Mouse (Mus musculus) embryonic facial prominence, embryonic 13.5 days (tissue): ENCODE results near the gene Tff3. TPM values are rescaled to one million over a fixed set of nuclear protein-coding genes. Genes with fewer than 3 reads are reported as not detected.

ENCODE experiments used
- ATAC-seq: fragments of 200-750 bp; cut with Nextera tagmentation; 2 replicates; pipeline ENCODE4 v1.8.0; 2017; ENCODE audit warnings: low read depth; ENCODE audit not compliant: insufficient number of reproducible peaks, insufficient read depth, low FRiP score, low TSS enrichment
- H3K27ac ChIP-seq: fragments of 300-500 bp; sonication (generic); 2 replicates; pipeline ENCODE4 v1.5.1; 2015; ENCODE audit warnings: moderate library complexity, mild to moderate bottlenecking, inconsistent platforms
- H3K27me3 ChIP-seq: fragments of 300-500 bp; sonication (generic); 2 replicates; pipeline ENCODE4 v1.6.1; 2015; ENCODE audit warnings: mild to moderate bottlenecking, inconsistent platforms
- H3K36me3 ChIP-seq: fragments of 300-500 bp; sonication (generic); 2 replicates; pipeline ENCODE4 v1.6.1; 2015; ENCODE audit warnings: mild to moderate bottlenecking, inconsistent platforms
- H3K4me1 ChIP-seq: fragments of 300-500 bp; sonication (generic); 2 replicates; pipeline ENCODE4 v1.6.1; 2015; ENCODE audit warnings: inconsistent platforms
- H3K4me2 ChIP-seq: fragments of 300-500 bp; sonication (generic); 2 replicates; pipeline ENCODE4 v1.6.1; 2015; ENCODE audit warnings: moderate library complexity, mild to moderate bottlenecking, inconsistent platforms
- H3K4me3 ChIP-seq: fragments of 300-500 bp; sonication (generic); 2 replicates; pipeline ENCODE4 v1.5.1; 2015; ENCODE audit warnings: mild to moderate bottlenecking, inconsistent platforms
- H3K9ac ChIP-seq: fragments of 300-500 bp; sonication (generic); 2 replicates; pipeline ENCODE4 v1.6.1; 2015; ENCODE audit warnings: mild to moderate bottlenecking, inconsistent platforms
- H3K9me3 ChIP-seq: fragments of 300-500 bp; sonication (generic); 2 replicates; pipeline ENCODE4 v1.6.1; 2016; ENCODE audit warnings: inconsistent platforms
- WGBS: fragments of 180-500 bp; shearing (Covaris S2); methylation state at CpG from one replicate; pipeline ENCODE4 v1.1.7; 2015; ENCODE audit warnings: mixed read lengths; 5-methylcytosine and 5-hydroxymethylcytosine counted together
- polyA plus RNA-seq: library from polyadenylated mRNA; unstranded; fragments of >200 nt; fragmentation: Nextera tagmentation; extraction: Ambion mirVana; gene quantifications from 2 replicates; pipeline ENCODE4 v1.2.1, GENCODE M21; 2015

Tff3 gene
- 5.7 TPM in 1 of 2 replicates, not detected in the other for polyA plus RNA-seq

GRCm38 (mm10) chr17:31129452-31129851 lies at the start of gene Tff3:
TSS of gene Tff3 (minus strand) at chr17:31129646.
- 16% methylated on average over 2 of the region's 2 CpGs for WGBS
- no peak within 1 kb of the TSS for H3K4me2 ChIP-seq
- H3K9me3 ChIP-seq = no peaks in the 10 kb centered on the region
- H3K9ac ChIP-seq = no peak within 1 kb of the TSS
- no peaks in the 10 kb centered on the region for H3K36me3 ChIP-seq
- no peak within 1 kb of the TSS for H3K27ac ChIP-seq
- H3K4me3 ChIP-seq = no peak within 1 kb of the TSS
- ATAC-seq = no peak
- H3K4me1 ChIP-seq = no peaks in the 10 kb centered on the region
- H3K27me3 ChIP-seq = no peaks in the 10 kb centered on the region

- H3K9me3 ChIP-seq = no peaks in the 10 kb centered on the region
- H3K4me1 ChIP-seq = no peaks in the 10 kb centered on the region
- WGBS = 89% methylated on average over 4 of the region's 4 CpGs
- no peak overlapping the region for H3K9ac ChIP-seq
- H3K4me2 ChIP-seq = no peak overlapping the region
- no peak overlapping the region for H3K27ac ChIP-seq
- ATAC-seq = no peak
- no peaks in the 10 kb centered on the region for H3K36me3 ChIP-seq
- no peak overlapping the region for H3K4me3 ChIP-seq
- H3K27me3 ChIP-seq = no peaks in the 10 kb centered on the region
These were observed 46.9 kb upstream of the Tff3 start for GRCm38 (mm10) chr17:31176321-31176720.

- H3K9ac ChIP-seq = no peak overlapping the region
- no peaks in the 10 kb centered on the region for H3K9me3 ChIP-seq
- ATAC-seq = no peak
- H3K4me1 ChIP-seq = no peaks in the 10 kb centered on the region
- no peak overlapping the region for H3K27ac ChIP-seq
- H3K27me3 ChIP-seq = no peaks in the 10 kb centered on the region
- H3K4me3 ChIP-seq = no peak overlapping the region
- no peaks in the 10 kb centered on the region for H3K36me3 ChIP-seq
- WGBS = 80% methylated on average over 5 of the region's 5 CpGs
- no peak overlapping the region for H3K4me2 ChIP-seq
These were observed 40.4 kb upstream of the Tff3 start for GRCm38 (mm10) chr17:31169796-31170195.

GRCm38 (mm10) chr17:31165127-31165526 lies 35.7 kb upstream of the Tff3 start, which contains the start of gene Tff1:
TSS of gene Tff1 (minus strand) at chr17:31165277.
- H3K4me3 ChIP-seq = no peak within 1 kb of the TSS

GRCm38 (mm10) chr17:31163821-31164220 lies 34.4 kb upstream of the Tff3 start:
- Histone ChIP-seq H3K9me3 (no peaks in the 10 kb centered on the region), H3K4me3 (no peak overlapping the region), H3K9ac (no peak overlapping the region), H3K4me1 (no peaks in the 10 kb centered on the region), H3K27me3 (no peaks in the 10 kb centered on the region), H3K36me3 (no peaks in the 10 kb centered on the region), H3K4me2 (no peak overlapping the region), H3K27ac (no peak overlapping the region)
- ATAC-seq = no peak
- 77% methylated on average over 2 of the region's 2 CpGs for WGBS

More at GRCm38 (mm10) chr17:31165127-31165526, 35.7 kb upstream of the Tff3 start, which contains the start of gene Tff1:
- 82% methylated on average over 6 of the region's 6 CpGs for WGBS
- Histone ChIP-seq H3K9me3 (no peaks in the 10 kb centered on the region), H3K4me2 (no peak within 1 kb of the TSS), H3K27ac (no peak within 1 kb of the TSS), H3K27me3 (no peaks in the 10 kb centered on the region), H3K4me1 (no peaks in the 10 kb centered on the region), H3K36me3 (no peaks in the 10 kb centered on the region), H3K9ac (no peak within 1 kb of the TSS)
- ATAC-seq = no peak

GRCm38 (mm10) chr17:31162607-31163006 lies 33.2 kb upstream of the Tff3 start:
- H3K4me1 ChIP-seq = no peaks in the 10 kb centered on the region
- H3K9ac ChIP-seq = no peak overlapping the region
- no peak overlapping the region for H3K27ac ChIP-seq
- H3K9me3 ChIP-seq = no peaks in the 10 kb centered on the region
- no peaks in the 10 kb centered on the region for H3K27me3 ChIP-seq
- no peak overlapping the region for H3K4me2 ChIP-seq
- H3K4me3 ChIP-seq = no peak overlapping the region
- no peaks in the 10 kb centered on the region for H3K36me3 ChIP-seq
- WGBS = 88% methylated on average over 12 of the region's 12 CpGs
- no peak for ATAC-seq

- ATAC-seq = no peak
- no peak overlapping the region for H3K27ac ChIP-seq
- no peaks in the 10 kb centered on the region for H3K9me3 ChIP-seq
- WGBS = 67% methylated on average over 4 of the region's 4 CpGs
- no peaks in the 10 kb centered on the region for H3K27me3 ChIP-seq
- no peak overlapping the region for H3K4me3 ChIP-seq
- H3K9ac ChIP-seq = no peak overlapping the region
- no peaks in the 10 kb centered on the region for H3K4me1 ChIP-seq
- no peak overlapping the region for H3K4me2 ChIP-seq
- no peaks in the 10 kb centered on the region for H3K36me3 ChIP-seq
These were observed 30.8 kb upstream of the Tff3 start for GRCm38 (mm10) chr17:31160291-31160690.

GRCm38 (mm10) chr17:31157921-31158320 lies 28.5 kb upstream of the Tff3 start:
- 75% methylated on average over 6 of the region's 6 CpGs for WGBS
- H3K36me3 ChIP-seq = no peaks in the 10 kb centered on the region
- H3K27me3 ChIP-seq = no peaks in the 10 kb centered on the region
- no peaks in the 10 kb centered on the region for H3K4me1 ChIP-seq
- no peaks in the 10 kb centered on the region for H3K9me3 ChIP-seq
- H3K27ac ChIP-seq = no peak overlapping the region
- no peak for ATAC-seq
- no peak overlapping the region for H3K9ac ChIP-seq
- no peak overlapping the region for H3K4me3 ChIP-seq
- H3K4me2 ChIP-seq = no peak overlapping the region

- no peak for ATAC-seq
- H3K9ac ChIP-seq = no peak overlapping the region
- H3K4me1 ChIP-seq = no peaks in the 10 kb centered on the region
- H3K27me3 ChIP-seq = no peaks in the 10 kb centered on the region
- H3K27ac ChIP-seq = no peak overlapping the region
- H3K9me3 ChIP-seq = no peaks in the 10 kb centered on the region; the same call in 1 of the 2 replicates
- no peaks in the 10 kb centered on the region for H3K36me3 ChIP-seq
- no peak overlapping the region for H3K4me2 ChIP-seq
- H3K4me3 ChIP-seq = no peak overlapping the region
- 70% methylated on average over 8 of the region's 8 CpGs for WGBS
These were observed 24.3 kb upstream of the Tff3 start for GRCm38 (mm10) chr17:31153785-31154184.

- 82% methylated on average over 9 of the region's 9 CpGs for WGBS
- no peaks in the 10 kb centered on the region for H3K36me3 ChIP-seq
- H3K27me3 ChIP-seq = no peaks in the 10 kb centered on the region
- no peak overlapping the region for H3K27ac ChIP-seq
- H3K9me3 ChIP-seq = no peaks in the 10 kb centered on the region; the same call in 1 of the 2 replicates
- no peak overlapping the region for H3K4me2 ChIP-seq
- H3K4me1 ChIP-seq = no peaks in the 10 kb centered on the region
- H3K4me3 ChIP-seq = no peak overlapping the region
- H3K9ac ChIP-seq = no peak overlapping the region
- ATAC-seq = no peak
These were observed 23.6 kb upstream of the Tff3 start for GRCm38 (mm10) chr17:31152966-31153499.

- Histone ChIP-seq H3K4me1 (no peaks in the 10 kb centered on the region), H3K9ac (no peak overlapping the region), H3K27ac (no peak overlapping the region), H3K4me3 (no peak overlapping the region), H3K9me3 (no peaks in the 10 kb centered on the region; the same call in 1 of the 2 replicates), H3K27me3 (no peaks in the 10 kb centered on the region), H3K36me3 (no peaks in the 10 kb centered on the region), H3K4me2 (no peak overlapping the region)
- no peak for ATAC-seq
- WGBS = 46% methylated on average over 5 of the region's 5 CpGs
These were observed 23.1 kb upstream of the Tff3 start for GRCm38 (mm10) chr17:31152512-31152911.

- Histone ChIP-seq H3K27me3 (no peaks in the 10 kb centered on the region), H3K4me3 (no peak overlapping the region), H3K27ac (no peak overlapping the region), H3K4me2 (no peak overlapping the region), H3K9ac (no peak overlapping the region), H3K9me3 (no peaks in the 10 kb centered on the region; the same call in 1 of the 2 replicates), H3K36me3 (no peaks in the 10 kb centered on the region), H3K4me1 (0 out of 2 replicates have a peak, but pooled peaks cover 3% of the 10 kb centered on the region)
- WGBS = 81% methylated on average over 9 of the region's 9 CpGs
- no peak for ATAC-seq
These were observed 16.6 kb upstream of the Tff3 start for GRCm38 (mm10) chr17:31145998-31146397.
